Mouse (Mus musculus): ENCODE results near the gene Homer3.

- no peak for TF ChIP-seq CTCF (IDR thresholded peaks at IDR 0.05)
- no peak for TF ChIP-seq EP300 (IDR thresholded peaks at IDR 0.05)
Observed at GRCm38 (mm10) chr8:70233606-70234005, 49.0 kb upstream of the Homer3 start.

Measured in lung, postnatal 0 days (tissue).